ENCODE assay signal across 19 mouse cellular contexts in the genomic region with DNA sequence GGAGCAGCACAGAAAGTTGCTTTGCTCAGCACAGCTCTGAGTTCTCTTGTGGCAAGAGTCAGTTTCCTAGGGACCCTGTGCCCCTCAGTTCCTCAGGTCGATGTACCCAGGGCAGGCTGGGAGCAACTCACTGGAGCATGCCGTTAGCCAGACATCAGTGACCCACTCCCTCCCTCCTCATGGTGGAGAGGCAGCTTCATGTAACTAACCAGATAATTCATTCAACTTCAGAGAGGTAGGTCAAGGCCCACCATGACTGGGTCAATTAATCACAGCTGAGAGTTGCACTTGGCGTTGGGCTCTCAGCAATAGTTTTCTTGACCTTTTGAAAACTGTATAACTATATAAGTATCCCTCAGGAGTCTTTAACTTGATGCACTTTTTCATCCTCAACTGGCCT.
"Had no signal": no experiment of that assay in that cellular context is flagged by ENCODE, and none has a peak within 500 bp of the region (broad histone marks: within the 10 kb centered on the region; RNA-seq: fewer than 3 reads in every experiment).

No protein-coding gene starts in this region.

- H3K36me3 ChIP-seq: kidney, embryonic 15.5 days; limb, embryonic 10.5 days; limb, embryonic 13.5 days; liver, embryonic 13.5 days; midbrain, embryonic 10.5 days had no signal

- DNase-seq: kidney, adult 8-10 months; kidney, postnatal 14 days; kidney, postnatal 4 days; layer of hippocampus, adult 9-11 months; liver; liver, embryonic 13.5 days; lung, adult 2 months; lung, postnatal 14 days; lung, postnatal 4 days; midbrain, embryonic 14.5 days; thymus, adult 2 months; thymus, postnatal 14 days; thymus, postnatal 4 days had no signal

- H3K4me2 ChIP-seq: kidney, embryonic 15.5 days; limb, embryonic 13.5 days; liver, embryonic 13.5 days had no signal

- ATAC-seq: intestine, postnatal 0 days had no signal

- H3K27me3 ChIP-seq: kidney, embryonic 15.5 days; limb, embryonic 13.5 days; liver, embryonic 13.5 days had no signal

- H3K27ac ChIP-seq: kidney, embryonic 15.5 days; limb, embryonic 10.5 days; limb, embryonic 13.5 days; liver, embryonic 13.5 days; midbrain, embryonic 10.5 days; stomach, postnatal 0 days had no signal

- H3K9me3 ChIP-seq: kidney, embryonic 15.5 days; limb, embryonic 10.5 days had no signal

- H3K4me1 ChIP-seq: limb, embryonic 13.5 days; liver, embryonic 13.5 days had no signal

- H3K9ac ChIP-seq: kidney, embryonic 15.5 days; limb, embryonic 13.5 days; liver, embryonic 13.5 days had no signal

- H3K4me3 ChIP-seq: kidney, embryonic 15.5 days; limb, embryonic 10.5 days; limb, embryonic 13.5 days; liver, embryonic 13.5 days; midbrain, embryonic 10.5 days had no signal
